Comparison of ENCODE assay signal across 19 mouse cellular contexts in genomic region chr7:135392949-135393542, GRCm38 (mm10). TPM values are rescaled to one million over a fixed set of nuclear protein-coding genes. Genes with fewer than 3 reads are reported as not detected.
"Had no signal": no experiment of that assay in that cellular context is flagged by ENCODE, and none has a peak within 500 bp of the region (broad histone marks: within the 10 kb centered on the region; RNA-seq: fewer than 3 reads in every experiment).

No protein-coding gene starts in this region.

- H3K4me2 ChIP-seq: kidney, embryonic 15.5 days; liver, embryonic 11.5 days; liver, embryonic 15.5 days; midbrain, embryonic 13.5 days; neural tube, embryonic 12.5 days; stomach, embryonic 15.5 days had no signal

- DNase-seq: kidney, adult 2 months; kidney, postnatal 14 days; lung, adult 2 months; lung, postnatal 4 days; right cerebral cortex, postnatal 14 days; thymus, adult 2 months; thymus, postnatal 25 days had no signal

- H3K27ac ChIP-seq: kidney, embryonic 15.5 days; left cerebral cortex, adult 2 months; limb, embryonic 10.5 days; liver, embryonic 15.5 days; midbrain, embryonic 13.5 days; neural tube, embryonic 12.5 days; stomach, embryonic 15.5 days had no signal

- H3K36me3 ChIP-seq: kidney, embryonic 15.5 days; limb, embryonic 10.5 days; liver, embryonic 15.5 days; midbrain, embryonic 13.5 days; neural tube, embryonic 12.5 days; stomach, embryonic 15.5 days had no signal

- H3K4me1 ChIP-seq: neural tube, embryonic 12.5 days; stomach, embryonic 15.5 days had no signal

- H3K9ac ChIP-seq: kidney, embryonic 15.5 days; liver, embryonic 15.5 days; midbrain, embryonic 13.5 days; neural tube, embryonic 12.5 days; stomach, embryonic 15.5 days had no signal

- H3K27me3 ChIP-seq: neural tube, embryonic 12.5 days; stomach, embryonic 15.5 days had no signal

- H3K4me3 ChIP-seq: kidney, embryonic 15.5 days; left cerebral cortex, adult 2 months; limb, embryonic 10.5 days; liver, embryonic 15.5 days; midbrain, embryonic 13.5 days; neural tube, embryonic 12.5 days; stomach, embryonic 15.5 days had no signal

- H3K9me3 ChIP-seq: kidney, embryonic 15.5 days; limb, embryonic 10.5 days; liver, embryonic 15.5 days; midbrain, embryonic 13.5 days; neural tube, embryonic 12.5 days; stomach, embryonic 15.5 days had no signal

- ATAC-seq: lung, postnatal 0 days; midbrain, embryonic 13.5 days had no signal

RNA-seq across cellular contexts. Expression of gene Foxi2, which starts 17.1 kb away (rescaled TPM):
- polyA plus RNA-seq: kidney, adult 2 months; kidney, embryonic 15.5 days; liver, embryonic 11.5 days; liver, embryonic 15.5 days; lung, adult 2 months; lung, postnatal 0 days; midbrain, embryonic 13.5 days; neural tube, embryonic 12.5 days; spleen, adult 2 months; stomach, embryonic 15.5 days; testis, adult 2 months; urinary bladder, adult 2 months had no signal
